Mouse (Mus musculus) E14TG2a.4 (cell line): ENCODE data around the gene Synm.

Experiments
- CTCF ChIP-seq: conservative IDR thresholded peaks from 2 replicates; pipeline ENCODE4 v1.5.1; 2014; ENCODE audit warnings: low read length
- POU5F1 ChIP-seq: IDR thresholded peaks from 2 replicates; pipeline ENCODE4 v1.6.1; 2014; ENCODE audit warnings: low read length, borderline replicate concordance

GRCm38 (mm10) chr7:67697892-67698630 is 61.5 kb downstream of the Synm start:
- no peak for TF ChIP-seq CTCF
- no peak for TF ChIP-seq POU5F1
